ENCODE assay signal across 1 mouse cellular context in genomic region chr14:19327321-19327720, GRCm38 (mm10).
TF ChIP-seq lines count a peak whose summit lies in the region.

No protein-coding gene starts in this region.

TF ChIP-seq in MEL, 35 proteins besides CTCF, POLR2A, EP300 and RAD21 (continued from another document):
- TF ChIP-seq ZNF384 (IDR thresholded peaks at IDR 0.05; ENCODE audit: low read depth, low read length) = no peak
- TF ChIP-seq BHLHE40 (IDR thresholded peaks at IDR 0.05; ENCODE audit: borderline replicate concordance, low read depth, low read length) = no peak
- no peak for TF ChIP-seq GABPA (IDR thresholded peaks at IDR 0.05; ENCODE audit: low read depth, low read length)
- no peak for TF ChIP-seq TAL1 (IDR thresholded peaks at IDR 0.05; ENCODE audit: low read length)
- no peak for TF ChIP-seq HCFC1 (IDR thresholded peaks at IDR 0.05; ENCODE audit: low read depth, low read length)
- no peak for TF ChIP-seq USF1 (IDR thresholded peaks at IDR 0.05; ENCODE audit: low read depth, low read length)
